Mouse (Mus musculus) forebrain, embryonic 15.5 days (tissue): ENCODE data around the gene Cd37. TPM values are rescaled to one million over a fixed set of nuclear protein-coding genes. Genes with fewer than 3 reads are reported as not detected.

Experiments used
- ATAC-seq: fragments of 200-750 bp; cut with Nextera tagmentation; replicated peaks from 2 replicates; pipeline ENCODE4 v1.8.0; 2017; ENCODE audit warnings: mild to moderate bottlenecking, moderate TSS enrichment, moderate library complexity
- H3K27ac ChIP-seq: fragments of 300-500 bp; sonication (generic); replicated peaks from 2 replicates; pipeline ENCODE4 v1.5.1; 2015; ENCODE audit warnings: mild to moderate bottlenecking, inconsistent platforms
- H3K27me3 ChIP-seq: fragments of 300-500 bp; sonication (generic); 2 replicates; pipeline ENCODE4 v1.6.1; 2015; ENCODE audit warnings: inconsistent platforms
- H3K36me3 ChIP-seq: fragments of 300-500 bp; sonication (generic); 2 replicates; pipeline ENCODE4 v1.6.1; 2015; ENCODE audit warnings: mild to moderate bottlenecking, inconsistent platforms
- H3K4me1 ChIP-seq: fragments of 300-500 bp; sonication (generic); 2 replicates; pipeline ENCODE4 v1.6.1; 2015; ENCODE audit warnings: inconsistent platforms
- H3K4me2 ChIP-seq: fragments of 300-500 bp; sonication (generic); replicated peaks from 2 replicates; pipeline ENCODE4 v1.6.1; 2015; ENCODE audit warnings: mild to moderate bottlenecking, inconsistent platforms
- H3K4me3 ChIP-seq: fragments of 300-500 bp; sonication (generic); 2 replicates; pipeline ENCODE4 v1.5.1; 2015; ENCODE audit warnings: mild to moderate bottlenecking, inconsistent platforms
- H3K9ac ChIP-seq: fragments of 300-500 bp; sonication (generic); replicated peaks from 2 replicates; pipeline ENCODE4 v1.6.1; 2015; ENCODE audit warnings: mild to moderate bottlenecking, inconsistent platforms
- H3K9me3 ChIP-seq: fragments of 300-500 bp; sonication (generic); 2 replicates; pipeline ENCODE4 v1.6.1; 2016; ENCODE audit warnings: inconsistent platforms
- WGBS: fragments of 180-500 bp; shearing (Covaris S2); methylation state at CpG from one replicate; pipeline ENCODE4 v1.1.7; 2015; ENCODE audit warnings: mixed read lengths; 5-methylcytosine and 5-hydroxymethylcytosine counted together
- polyA plus RNA-seq: library from polyadenylated mRNA; unstranded; fragments of >200 nt; fragmentation: Nextera tagmentation; extraction: Ambion mirVana; gene quantifications from 2 replicates; pipeline ENCODE4 v1.2.1, GENCODE M21; 2015

Cd37 gene
- polyA plus RNA-seq, 1 experiment from 2014 or later, result 1.6 TPM

DNA sequence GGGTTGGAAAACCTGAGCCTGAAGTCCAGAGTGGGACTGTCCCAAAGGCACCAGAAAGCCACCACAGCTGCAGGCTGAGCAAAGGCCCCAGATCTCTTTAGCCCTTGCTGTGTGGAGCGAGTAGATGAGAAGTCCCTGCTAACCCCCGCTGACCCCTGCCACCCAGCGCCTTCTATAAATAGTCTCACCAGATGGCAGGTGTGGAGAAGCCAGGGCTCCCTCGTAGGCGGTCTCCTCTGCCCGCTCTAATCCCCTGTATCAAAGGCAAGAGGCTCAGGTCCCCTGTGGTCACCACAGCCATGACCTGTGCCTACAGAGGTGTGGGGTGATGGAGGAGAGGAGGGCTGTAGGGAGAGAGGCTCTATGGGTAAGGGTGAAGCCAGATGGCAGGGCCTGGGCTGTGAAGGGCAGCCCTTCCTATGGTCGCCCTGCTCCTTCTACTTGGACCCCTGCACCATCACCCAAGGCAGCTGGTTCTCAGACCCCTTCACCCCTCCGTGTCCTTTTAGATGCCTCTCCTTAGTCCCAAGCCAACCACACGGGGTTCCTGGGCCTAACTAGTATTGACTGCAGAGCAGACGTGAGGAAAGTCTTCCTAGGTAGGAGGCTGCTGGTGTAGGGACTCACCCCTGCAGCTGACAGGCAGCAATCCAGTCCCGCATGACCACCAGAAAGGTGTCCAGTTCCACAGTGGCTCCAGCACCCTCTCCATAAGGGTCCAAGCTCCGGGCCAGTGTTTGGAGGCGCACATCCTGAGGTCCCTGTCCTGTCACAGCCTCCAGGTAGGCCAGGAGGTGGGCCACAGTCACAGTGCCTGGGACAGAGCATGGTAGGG, 43.4 kb downstream of the Cd37 start:
- Histone ChIP-seq H3K4me3 (no peak overlapping the region), H3K9ac (no peak overlapping the region), H3K4me2 (no peak overlapping the region), H3K27ac (no peak overlapping the region), H3K9me3 (no peaks in the 10 kb centered on the region), H3K4me1 (peaks cover 13% of the 10 kb centered on the region), H3K27me3 (no peaks in the 10 kb centered on the region), H3K36me3 (no peaks in the 10 kb centered on the region)
- ATAC-seq, result no peak
- 59% methylated on average over 13 of the region's 13 CpGs for WGBS

DNA sequence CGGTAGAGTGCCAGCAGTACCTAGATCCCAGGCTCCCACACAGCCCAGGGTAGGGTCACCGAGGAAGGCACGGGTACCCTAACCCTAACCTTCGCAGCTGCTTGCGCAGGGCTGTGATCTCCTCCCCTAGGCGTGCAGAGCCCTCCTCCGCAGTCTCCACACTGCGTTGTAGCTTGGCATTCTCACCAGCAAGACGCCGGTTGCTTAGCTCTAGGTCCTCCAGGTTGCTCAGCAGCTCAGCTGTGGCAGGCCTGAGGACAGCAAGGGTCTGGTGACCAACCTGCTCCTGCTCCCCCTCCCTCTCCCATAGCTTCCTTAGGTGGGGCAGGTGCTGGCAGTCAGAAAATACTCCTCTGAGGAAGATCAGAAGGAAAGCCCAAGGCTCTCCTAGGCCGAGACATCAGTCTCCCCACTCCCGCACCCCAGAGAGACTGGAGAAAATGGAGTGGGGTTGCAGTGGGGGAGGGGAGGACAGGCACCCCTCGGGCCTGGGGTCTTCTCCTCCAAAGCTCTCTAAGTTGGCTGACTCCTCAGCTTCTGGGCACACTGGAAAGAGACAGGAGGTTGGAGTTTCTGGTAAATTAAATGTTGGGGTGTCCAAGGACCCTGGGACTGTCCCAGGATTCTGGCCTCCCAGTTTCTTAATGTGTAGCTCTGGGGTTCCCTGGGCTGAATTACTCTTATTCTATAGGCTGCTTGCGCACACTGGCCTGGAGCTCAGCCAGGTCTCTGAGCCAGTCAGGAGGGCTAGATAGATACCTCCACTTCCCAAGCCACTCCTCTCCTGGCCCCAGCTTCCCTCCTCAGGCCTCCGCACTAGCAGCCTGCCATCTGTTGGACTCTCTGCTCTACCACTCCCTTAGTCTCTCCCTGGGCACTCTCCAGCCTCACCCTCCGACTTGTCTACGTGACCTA, 44.8 kb downstream of the Cd37 start:
- H3K27me3 ChIP-seq, result no peaks in the 10 kb centered on the region
- no peaks in the 10 kb centered on the region for H3K9me3 ChIP-seq
- no peaks in the 10 kb centered on the region for H3K36me3 ChIP-seq
- WGBS, result 69% methylated on average over 17 of the region's 17 CpGs
- no peak for ATAC-seq
- H3K4me2 ChIP-seq, result no peak overlapping the region
- no peak overlapping the region for H3K9ac ChIP-seq
- no peak overlapping the region for H3K27ac ChIP-seq
- H3K4me3 ChIP-seq, result no peak overlapping the region
- peaks cover 13% of the 10 kb centered on the region for H3K4me1 ChIP-seq

DNA sequence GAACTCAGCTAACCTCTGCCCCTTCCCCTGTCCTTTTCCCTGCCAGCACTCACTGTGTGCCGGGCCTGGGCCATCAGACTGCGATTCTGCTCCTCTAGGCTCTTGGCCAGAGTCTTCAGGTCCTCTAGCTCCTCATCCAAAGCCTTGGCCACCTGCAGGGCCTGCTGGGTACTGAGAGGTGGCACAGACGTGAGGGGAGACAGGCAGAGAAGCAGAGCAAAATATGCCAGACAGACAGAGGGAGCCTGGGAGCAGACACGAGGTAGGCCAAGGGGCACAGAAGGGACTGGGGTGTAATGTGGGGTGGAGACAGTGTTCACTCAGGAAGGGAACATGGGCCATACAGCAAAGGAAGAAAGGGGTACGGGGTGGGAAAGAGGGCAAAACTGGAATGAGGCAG, 45.5 kb downstream of the Cd37 start:
- no peak for ATAC-seq
- WGBS, result 64% methylated on average over 5 of the region's 5 CpGs
- Histone ChIP-seq H3K4me2 (no peak overlapping the region), H3K9ac (no peak overlapping the region), H3K9me3 (no peaks in the 10 kb centered on the region), H3K27ac (no peak overlapping the region), H3K36me3 (no peaks in the 10 kb centered on the region), H3K27me3 (no peaks in the 10 kb centered on the region), H3K4me1 (peaks cover 8% of the 10 kb centered on the region), H3K4me3 (no peak overlapping the region)

DNA sequence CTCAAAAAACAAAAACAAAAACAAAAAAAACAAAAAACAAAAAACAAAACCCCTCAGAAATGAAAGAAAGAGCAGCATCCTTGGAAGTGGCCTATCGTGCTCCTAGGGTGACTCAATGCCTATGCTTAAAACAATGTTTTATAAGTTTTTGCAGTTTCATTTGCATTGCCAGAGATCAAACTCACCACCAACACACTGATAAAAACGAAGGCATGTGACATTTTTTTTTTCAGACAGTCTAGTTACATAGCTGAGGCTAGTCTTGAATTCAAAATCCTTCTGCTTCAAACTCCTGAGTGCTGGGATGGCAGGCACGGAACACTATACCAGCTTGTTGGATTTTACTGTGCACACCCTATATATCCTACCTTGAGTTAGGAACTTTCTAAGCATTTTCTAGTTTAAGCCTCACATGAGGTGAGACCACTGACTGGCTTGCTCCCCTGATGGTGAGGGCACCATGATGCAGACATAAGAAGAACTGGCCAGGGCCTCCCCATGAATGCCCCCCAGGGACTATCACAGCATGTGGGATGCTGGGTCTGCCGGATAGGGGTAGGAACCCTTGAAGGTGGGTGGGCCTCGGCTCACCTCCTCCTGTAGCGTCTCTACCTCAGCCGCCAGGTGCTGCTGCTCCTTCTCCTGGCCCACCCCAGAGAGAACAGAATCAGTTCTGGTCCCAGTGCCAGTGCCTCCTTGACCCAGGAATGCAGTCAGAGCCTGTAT, 46.2 kb downstream of the Cd37 start:
- H3K27me3 ChIP-seq, result no peaks in the 10 kb centered on the region
- no peaks in the 10 kb centered on the region for H3K36me3 ChIP-seq
- 0 out of 2 replicates have a peak, but pooled peaks cover 2% of the 10 kb centered on the region for H3K4me1 ChIP-seq
- no peak overlapping the region for H3K4me3 ChIP-seq
- H3K9me3 ChIP-seq, result no peaks in the 10 kb centered on the region
- WGBS, result 82% methylated on average over 7 of the region's 7 CpGs
- ATAC-seq, result no peak
- no peak overlapping the region for H3K9ac ChIP-seq
- no peak overlapping the region for H3K27ac ChIP-seq
- H3K4me2 ChIP-seq, result no peak overlapping the region

GRCm38 (mm10) chr7:45191803-45192363, 47.0 kb downstream of the Cd37 start:
- 36% methylated on average over 8 of the region's 8 CpGs for WGBS
- no peak overlapping the region for H3K4me2 ChIP-seq
- H3K27me3 ChIP-seq, result no peaks in the 10 kb centered on the region
- H3K36me3 ChIP-seq, result no peaks in the 10 kb centered on the region
- H3K27ac ChIP-seq, result no peak overlapping the region
- ATAC-seq, result no peak
- no peaks in the 10 kb centered on the region for H3K9me3 ChIP-seq
- H3K4me1 ChIP-seq, result no peaks in the 10 kb centered on the region
- H3K9ac ChIP-seq, result no peak overlapping the region
- H3K4me3 ChIP-seq, result no peak overlapping the region

- Histone ChIP-seq H3K27me3 (peaks cover 3% of the 10 kb centered on the region; the same call in 1 of the 2 replicates), H3K27ac (no peak overlapping the region), H3K4me2 (no peak overlapping the region), H3K9me3 (no peaks in the 10 kb centered on the region), H3K4me1 (no peaks in the 10 kb centered on the region), H3K9ac (no peak overlapping the region), H3K4me3 (no peak overlapping the region), H3K36me3 (no peaks in the 10 kb centered on the region)
- ATAC-seq, result no peak
- WGBS, result 83% methylated on average over 2 of the region's 2 CpGs
Measured at GRCm38 (mm10) chr7:45191161-45191560, 47.8 kb downstream of the Cd37 start.

DNA sequence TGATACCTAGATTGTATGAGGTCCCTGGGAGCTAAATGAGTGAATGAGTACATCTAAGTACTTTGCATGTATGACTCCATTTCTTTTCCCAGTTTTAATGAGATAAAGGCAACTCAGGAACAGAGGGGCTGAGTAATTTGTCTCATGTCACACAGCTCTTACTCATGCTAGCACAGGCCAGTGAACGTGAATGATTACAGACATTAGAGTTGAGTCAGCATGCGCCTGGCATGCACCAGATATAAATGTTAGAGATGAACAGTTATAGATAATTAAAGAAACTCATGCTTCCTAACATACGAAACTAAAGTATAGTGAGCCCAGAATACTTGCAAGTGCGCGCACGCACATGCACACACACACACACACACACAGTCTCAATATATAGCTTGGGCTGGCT, 48.7 kb downstream of the Cd37 start:
- 94% methylated on average over 6 of the region's 6 CpGs for WGBS
- H3K4me1 ChIP-seq, result no peaks in the 10 kb centered on the region
- ATAC-seq, result no peak
- no peaks in the 10 kb centered on the region for H3K36me3 ChIP-seq
- H3K4me3 ChIP-seq, result no peak overlapping the region
- H3K9ac ChIP-seq, result no peak overlapping the region
- peaks cover 9% of the 10 kb centered on the region; the same call in 1 of the 2 replicates for H3K27me3 ChIP-seq
- H3K9me3 ChIP-seq, result no peaks in the 10 kb centered on the region
- H3K4me2 ChIP-seq, result no peak overlapping the region
- H3K27ac ChIP-seq, result no peak overlapping the region

DNA sequence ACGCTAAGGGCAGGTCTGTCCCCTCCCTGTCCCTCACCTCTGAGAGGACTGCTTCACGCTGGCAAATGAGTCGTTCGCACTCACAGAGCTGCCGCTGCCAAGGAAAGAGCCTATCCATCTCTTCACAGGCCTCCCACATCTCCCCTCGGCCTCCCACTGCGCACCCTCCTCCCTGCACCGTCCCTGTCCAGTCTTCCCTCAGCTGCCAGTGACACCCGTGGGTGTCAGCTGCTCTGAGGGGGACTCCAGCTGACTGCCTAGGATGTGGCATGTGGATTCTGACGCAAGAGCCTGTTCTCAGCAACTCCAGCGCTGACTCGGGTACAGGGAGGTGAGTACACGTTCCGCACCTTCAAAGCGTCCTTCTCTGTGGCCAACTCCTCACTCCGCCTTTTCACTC, 49.3 kb downstream of the Cd37 start:
- 69% methylated on average over 16 of the region's 16 CpGs for WGBS
- Histone ChIP-seq H3K9me3 (no peaks in the 10 kb centered on the region), H3K36me3 (no peaks in the 10 kb centered on the region), H3K27me3 (peaks cover 13% of the 10 kb centered on the region), H3K9ac (no peak overlapping the region), H3K27ac (no peak overlapping the region), H3K4me3 (no peak overlapping the region), H3K4me2 (no peak overlapping the region), H3K4me1 (no peaks in the 10 kb centered on the region)
- ATAC-seq, result no peak

- Histone ChIP-seq H3K27ac (no peak overlapping the region), H3K4me3 (no peak overlapping the region), H3K9me3 (no peaks in the 10 kb centered on the region), H3K36me3 (no peaks in the 10 kb centered on the region), H3K4me2 (no peak overlapping the region), H3K9ac (no peak overlapping the region), H3K27me3 (peaks cover 50% of the 10 kb centered on the region), H3K4me1 (peaks cover 19% of the 10 kb centered on the region)
- ATAC-seq, result no peak
- 43% methylated on average over 7 of the region's 7 CpGs for WGBS
Measured at GRCm38 (mm10) chr7:45185921-45186320, 53.0 kb downstream of the Cd37 start.

DNA sequence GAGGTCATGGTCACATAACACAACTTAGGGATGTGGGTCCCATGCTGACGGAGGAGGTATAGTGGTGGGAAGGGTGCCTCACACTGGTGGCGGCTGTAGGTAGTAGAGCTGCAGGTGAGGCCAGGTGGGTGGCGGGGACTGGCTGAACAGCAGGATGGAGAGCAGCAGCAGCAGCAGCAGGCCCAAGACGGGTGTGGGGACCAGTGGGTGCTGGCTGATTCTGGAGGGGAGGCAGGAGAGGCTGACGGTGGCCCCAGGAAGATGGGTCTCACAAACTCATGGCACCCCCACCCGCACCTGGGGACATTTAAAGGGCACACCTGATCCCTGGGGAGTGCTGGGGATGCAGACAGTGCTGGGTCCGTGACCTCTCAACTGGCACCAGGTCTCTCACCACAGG, 55.2 kb downstream of the Cd37 start:
- WGBS, result 71% methylated on average over 7 of the region's 7 CpGs

More for the DNA sequence above, 55.2 kb downstream of the Cd37 start:
- H3K27ac ChIP-seq, result no peak overlapping the region
- peaks cover 73% of the 10 kb centered on the region for H3K27me3 ChIP-seq
- no peak overlapping the region for H3K4me3 ChIP-seq
- H3K36me3 ChIP-seq, result no peaks in the 10 kb centered on the region
- H3K9ac ChIP-seq, result no peak overlapping the region
- H3K4me1 ChIP-seq, result peaks cover 20% of the 10 kb centered on the region
- H3K4me2 ChIP-seq, result no peak overlapping the region
- no peak for ATAC-seq
- H3K9me3 ChIP-seq, result no peaks in the 10 kb centered on the region
